Mouse (Mus musculus) G1E (cell line): ENCODE data around the gene Trmt1.

Experiments used
- CTCF ChIP-seq: IDR thresholded peaks from 2 replicates; pipeline ENCODE4 v1.5.1; 2012; ENCODE audit warnings: low read depth, low read length, inconsistent platforms, mixed read lengths
- GATA1 ChIP-seq: IDR thresholded peaks from 2 replicates; pipeline ENCODE4 v1.6.1; 2012; ENCODE audit warnings: borderline replicate concordance, low read length, inconsistent platforms, mixed read lengths
- POLR2AphosphoS5 ChIP-seq: IDR thresholded peaks from 2 replicates; pipeline ENCODE4 v1.6.1; 2012; ENCODE audit warnings: low read depth, low read length, inconsistent platforms; ENCODE audit not compliant: insufficient replicate concordance
- TAL1 ChIP-seq: conservative IDR thresholded peaks from 2 replicates; pipeline ENCODE4 v1.6.1; 2012; ENCODE audit warnings: low read depth, low read length, inconsistent platforms, mixed read lengths

DNA sequence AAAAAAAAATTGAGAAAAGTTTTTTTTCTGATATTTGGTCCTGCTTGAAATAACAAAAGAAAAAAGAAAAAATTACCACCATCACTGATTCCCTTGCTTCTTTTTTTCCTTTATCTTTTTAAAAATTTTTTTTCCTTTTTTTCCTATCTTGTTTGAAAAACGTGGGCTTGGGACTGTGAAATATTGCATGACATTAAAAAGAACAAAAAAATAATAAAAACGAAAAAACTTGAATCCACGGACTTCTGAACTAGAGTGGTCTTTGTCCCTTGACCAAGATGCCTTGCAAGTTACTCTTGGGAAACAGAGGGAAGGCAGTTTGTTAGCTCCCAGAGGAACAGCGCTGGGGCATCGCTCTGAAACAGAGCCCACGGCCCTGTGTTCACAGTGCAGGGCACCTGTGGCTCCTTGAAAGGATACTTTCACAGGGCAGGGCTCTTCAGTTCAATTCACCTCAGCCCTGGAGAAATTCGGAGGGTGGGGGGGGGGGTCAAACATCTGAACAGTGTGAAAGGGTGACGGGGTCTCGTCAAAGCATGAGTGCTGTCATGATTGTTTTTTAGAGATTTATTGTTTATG, 46.0 kb upstream of the Trmt1 start:
- TF ChIP-seq CTCF (no peak), GATA1 (no peak), TAL1 (no peak), POLR2AphosphoS5 (no peak)
